28 mouse cellular contexts compared by ENCODE assay signal in the genomic region with DNA sequence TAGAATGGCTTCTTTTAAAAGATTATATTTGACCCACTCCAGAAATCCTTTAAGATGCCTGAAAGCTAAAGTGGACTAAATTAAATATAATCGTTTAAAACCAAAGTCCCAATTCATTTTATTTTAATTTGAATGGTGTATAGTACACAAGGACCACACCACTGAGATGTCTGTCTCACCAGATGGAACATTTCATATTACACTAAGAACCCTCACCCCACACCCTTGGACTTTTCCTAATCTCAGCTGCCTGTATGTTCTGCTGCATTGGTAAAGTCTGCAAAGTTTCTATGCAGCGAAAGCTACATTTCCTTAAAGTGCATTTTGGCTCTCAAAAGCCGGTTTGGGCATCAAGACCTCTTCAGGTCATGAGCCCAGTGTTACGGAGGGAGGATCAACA.
"Had no signal": no experiment of that assay in that cellular context is flagged by ENCODE, and none has a peak within 500 bp of the region (broad histone marks: within the 10 kb centered on the region; RNA-seq: fewer than 3 reads in every experiment).

No protein-coding gene starts in this region.

- H3K9me3 ChIP-seq: embryonic facial prominence, embryonic 10.5 days; embryonic facial prominence, embryonic 12.5 days; embryonic facial prominence, embryonic 13.5 days; embryonic facial prominence, embryonic 15.5 days; forebrain, embryonic 10.5 days; forebrain, embryonic 12.5 days; forebrain, embryonic 13.5 days; forebrain, embryonic 15.5 days had no signal

- DNase-seq: cerebellum, adult 18-20 months; cerebellum, adult 2 months; cerebellum, adult 8-10 months; cerebellum, adult 9-10 months; cerebellum, adult 9-11 months; cerebellum, postnatal 10 days; cerebellum, postnatal 14 days; cerebellum, postnatal 25 days; cerebellum, postnatal 36 days; embryo, embryonic 11 days; forebrain, postnatal 0 days; gastrocnemius, adult 2 months; gastrocnemius, postnatal 10 days; gastrocnemius, postnatal 14 days; gastrocnemius, postnatal 25 days; gastrocnemius, postnatal 36 days; heart, adult 11 months had no signal

- H3K4me3 ChIP-seq: embryonic facial prominence, embryonic 10.5 days; embryonic facial prominence, embryonic 12.5 days; embryonic facial prominence, embryonic 13.5 days; embryonic facial prominence, embryonic 15.5 days; erythroblast, embryonic 14.5 days; forebrain, embryonic 10.5 days; forebrain, embryonic 12.5 days; forebrain, embryonic 13.5 days; forebrain, embryonic 15.5 days; gastrocnemius, adult 2 months had no signal

- H3K9ac ChIP-seq: embryonic facial prominence, embryonic 12.5 days; embryonic facial prominence, embryonic 13.5 days; embryonic facial prominence, embryonic 15.5 days; forebrain, embryonic 12.5 days; forebrain, embryonic 13.5 days; forebrain, embryonic 15.5 days; forebrain, postnatal 0 days had no signal

- H3K36me3 ChIP-seq: embryonic facial prominence, embryonic 12.5 days; embryonic facial prominence, embryonic 15.5 days; forebrain, embryonic 12.5 days; forebrain, embryonic 15.5 days had no signal

- H3K4me1 ChIP-seq: forebrain, embryonic 10.5 days; forebrain, embryonic 12.5 days; forebrain, embryonic 15.5 days had no signal

- ATAC-seq: forebrain, embryonic 13.5 days; forebrain, embryonic 14.5 days; forebrain, embryonic 15.5 days; forebrain, embryonic 16.5 days; forebrain, postnatal 0 days had no signal

- H3K4me2 ChIP-seq: embryonic facial prominence, embryonic 12.5 days; embryonic facial prominence, embryonic 13.5 days; embryonic facial prominence, embryonic 15.5 days; forebrain, embryonic 12.5 days; forebrain, embryonic 13.5 days; forebrain, embryonic 15.5 days had no signal

- H3K27ac ChIP-seq: embryonic facial prominence, embryonic 10.5 days; embryonic facial prominence, embryonic 12.5 days; embryonic facial prominence, embryonic 13.5 days; embryonic facial prominence, embryonic 15.5 days; forebrain, embryonic 10.5 days; forebrain, embryonic 12.5 days; forebrain, embryonic 13.5 days; forebrain, embryonic 15.5 days; gastrocnemius, adult 2 months had no signal

- H3K27me3 ChIP-seq: embryonic facial prominence, embryonic 12.5 days; embryonic facial prominence, embryonic 13.5 days; embryonic facial prominence, embryonic 15.5 days; forebrain, embryonic 12.5 days; forebrain, embryonic 13.5 days; forebrain, embryonic 15.5 days had no signal
